Mouse (Mus musculus) ES-E14 (cell line): ENCODE measurements around the gene Dmpk. TPM values are rescaled to one million over a fixed set of nuclear protein-coding genes. Genes with fewer than 3 reads are reported as not detected.
A peak's percentile ranks its signal among the peaks of the same experiment; 100 is the strongest.

Source experiments
- DNase-seq: peaks from one replicate; pipeline ENCODE4 v3.0.0-alpha.2; 2013; ENCODE audit warnings: low read depth, low spot score
- H3K27ac ChIP-seq: 2 replicates; pipeline ENCODE4 v1.5.1; 2012; ENCODE audit warnings: low read depth, mild to moderate bottlenecking, low read length, moderate library complexity, mixed read lengths; ENCODE audit not compliant: poor library complexity, insufficient read depth, severe bottlenecking
- H3K36me3 ChIP-seq: 2 replicates; pipeline ENCODE4 v1.6.1; 2012; ENCODE audit warnings: mild to moderate bottlenecking, low read length, moderate library complexity, mixed read lengths; ENCODE audit not compliant: control insufficient read depth, poor library complexity, insufficient read depth, severe bottlenecking
- H3K4me1 ChIP-seq, 2 experiments: fragments of 150-350 bp in 1 of 2; sonication (generic) in 1 of 2; 2 replicates each; pipeline ENCODE4 v1.6.1; 2012; ENCODE audit warnings: low read length in 2 of 2, mild to moderate bottlenecking in 1 of 2, mixed read lengths in 1 of 2; ENCODE audit not compliant: control insufficient read depth in 2 of 2, insufficient read depth in 2 of 2, poor library complexity in 1 of 2
- H3K4me3 ChIP-seq, 2 experiments: fragments of 150-350 bp in 1 of 2; sonication (generic) in 1 of 2; 2 replicates each; pipeline ENCODE4 v1.5.1; 2012; ENCODE audit warnings: low read length in 2 of 2, low read depth in 1 of 2, mild to moderate bottlenecking in 1 of 2, mixed read lengths in 1 of 2; ENCODE audit not compliant: insufficient read depth in 1 of 2, poor library complexity in 1 of 2, severe bottlenecking in 1 of 2
- H3K9ac ChIP-seq: 2 replicates; pipeline ENCODE4 v1.6.1; 2012; ENCODE audit warnings: low read depth, mild to moderate bottlenecking, low read length, mixed read lengths; ENCODE audit not compliant: poor library complexity, insufficient read depth, severe bottlenecking
- H3K9me3 ChIP-seq: fragments of 150-350 bp; sonication (generic); 2 replicates; pipeline ENCODE4 v1.6.1; 2012; ENCODE audit warnings: low read depth, mild to moderate bottlenecking, low read length; ENCODE audit not compliant: control insufficient read depth, insufficient read depth
- CHD2 ChIP-seq: IDR thresholded peaks from 2 replicates; pipeline ENCODE4 v1.6.1; 2014; ENCODE audit warnings: mild to moderate bottlenecking, low read depth, low read length, inconsistent platforms
- HCFC1 ChIP-seq: IDR thresholded peaks from 2 replicates; pipeline ENCODE4 v1.6.1; 2012; ENCODE audit warnings: low read length, inconsistent platforms, borderline replicate concordance; ENCODE audit not compliant: insufficient read depth
- MAFK ChIP-seq: IDR thresholded peaks from 2 replicates; pipeline ENCODE4 v1.6.1; 2014; ENCODE audit warnings: mild to moderate bottlenecking, low read depth, low read length, inconsistent platforms; ENCODE audit not compliant: insufficient read depth
- ZC3H11A ChIP-seq: IDR thresholded peaks from 2 replicates; pipeline ENCODE4 v1.6.1; 2012; ENCODE audit warnings: low read depth, mild to moderate bottlenecking, inconsistent platforms, low read length, borderline replicate concordance
- ZNF384 ChIP-seq: IDR thresholded peaks from 2 replicates; pipeline ENCODE4 v1.6.1; 2012; ENCODE audit warnings: low read depth, low read length, inconsistent platforms
- in situ Hi-C, 2 experiments: fragments of 600-800 bp; cut with MboI; formaldehyde crosslinking; loops; one replicate each; pipeline ENCODE4 v1.15.1; 2025; ENCODE audit warnings: low sequenced_read_pairs in 2 of 2, inconsistent platforms in 1 of 2; ENCODE audit not compliant: unreplicated experiment in 2 of 2
- total RNA-seq: library from RNA; depleted of rRNA; stranded (reverse); fragments of 300-350 nt; gene quantifications from 2 replicates; pipeline ENCODE4 v1.2.3, GENCODE M21; 2012

Dmpk gene
- total RNA-seq, 1 experiment: 32.6 TPM

DNA sequence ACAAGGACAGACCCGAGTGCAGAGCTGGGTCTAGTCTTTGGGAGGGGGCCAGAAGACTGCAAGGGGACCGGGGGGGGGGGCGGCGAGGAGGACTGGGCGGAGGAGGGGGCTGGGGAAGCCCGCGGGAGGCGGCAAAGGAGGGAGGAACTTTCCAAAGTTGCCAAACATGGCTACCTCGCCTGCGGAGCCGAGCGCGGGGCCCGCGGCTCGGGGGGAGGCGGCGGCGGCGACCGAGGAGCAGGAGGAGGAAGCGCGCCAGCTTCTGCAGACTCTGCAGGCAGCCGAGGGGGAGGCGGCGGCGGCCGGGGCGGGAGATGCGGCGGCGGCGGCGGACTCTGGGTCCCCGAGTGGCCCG, 10.8 kb downstream of the Dmpk start, which contains the start of gene Six5:
Gene Six5, plus strand, starts transcription at position 124 of the 355 bp plus-strand sequence.
- no peak for DNase-seq
- Histone ChIP-seq H3K4me1 (peaks cover 2 to 14% of the 10 kb centered on the region in 2 experiments; a peak in 2 of 4 replicates), H3K36me3 (no peaks in the 10 kb centered on the region), H3K9me3 (no peaks in the 10 kb centered on the region), H3K27ac (peak within 1 kb of the TSS; percentile 27; the same call in 1 of the 2 replicates), H3K4me3 (peak within 1 kb of the TSS; percentile 72 to 74), H3K9ac (peak within 1 kb of the TSS; percentile 64)
- in situ Hi-C loops: no loop called here
- no peak for TF ChIP-seq CHD2
- no peak for TF ChIP-seq HCFC1
- no peak for TF ChIP-seq MAFK

DNA sequence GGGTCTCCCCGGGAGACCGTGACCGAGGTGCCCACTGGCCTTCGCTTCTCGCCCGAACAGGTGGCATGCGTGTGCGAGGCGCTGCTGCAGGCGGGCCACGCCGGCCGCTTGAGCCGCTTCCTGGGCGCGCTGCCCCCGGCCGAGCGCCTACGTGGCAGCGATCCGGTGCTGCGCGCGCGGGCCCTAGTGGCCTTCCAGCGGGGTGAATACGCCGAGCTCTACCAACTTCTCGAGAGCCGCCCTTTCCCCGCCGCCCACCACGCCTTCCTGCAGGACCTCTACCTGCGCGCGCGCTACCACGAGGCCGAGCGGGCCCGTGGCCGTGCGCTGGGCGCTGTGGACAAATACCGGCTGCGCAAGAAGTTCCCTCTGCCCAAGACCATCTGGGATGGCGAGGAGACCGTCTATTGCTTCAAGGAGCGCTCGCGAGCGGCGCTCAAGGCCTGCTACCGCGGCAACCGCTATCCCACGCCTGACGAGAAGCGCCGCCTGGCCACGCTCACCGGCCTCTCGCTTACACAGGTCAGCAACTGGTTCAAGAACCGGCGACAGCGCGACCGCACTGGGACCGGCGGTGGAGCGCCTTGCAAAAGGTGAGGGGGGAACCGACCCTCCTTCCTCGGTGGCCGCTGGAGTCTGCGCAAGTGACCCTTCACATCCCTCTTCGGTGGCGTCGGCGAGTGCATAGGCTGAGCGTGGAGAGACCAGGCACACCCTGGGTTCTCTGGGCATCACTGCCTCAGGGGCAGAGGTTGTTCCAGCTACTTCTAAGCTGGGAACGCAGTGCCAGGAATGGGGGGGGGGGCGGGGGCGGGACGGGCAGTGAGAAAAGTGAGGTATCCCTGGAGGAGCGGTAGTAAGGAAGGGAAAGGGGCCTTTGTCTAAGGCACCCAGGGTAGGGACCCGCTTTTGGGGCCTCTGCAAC, 11.4 kb downstream of the Dmpk start:
- in situ Hi-C loops: no loop called here
- H3K9ac ChIP-seq: peak overlapping the region; percentile 64
- H3K4me1 ChIP-seq: peaks cover 2 to 14% of the 10 kb centered on the region in 2 experiments; a peak in 2 of 4 replicates
- H3K36me3 ChIP-seq: no peaks in the 10 kb centered on the region
- DNase-seq: no peak
- no peak overlapping the region for H3K27ac ChIP-seq
- H3K9me3 ChIP-seq: no peaks in the 10 kb centered on the region
- TF ChIP-seq ZC3H11A (no peak), MAFK (no peak), CHD2 (no peak), ZNF384 (no peak), HCFC1 (no peak)
- peak overlapping the region; percentile 72 to 74 for H3K4me3 ChIP-seq

DNA sequence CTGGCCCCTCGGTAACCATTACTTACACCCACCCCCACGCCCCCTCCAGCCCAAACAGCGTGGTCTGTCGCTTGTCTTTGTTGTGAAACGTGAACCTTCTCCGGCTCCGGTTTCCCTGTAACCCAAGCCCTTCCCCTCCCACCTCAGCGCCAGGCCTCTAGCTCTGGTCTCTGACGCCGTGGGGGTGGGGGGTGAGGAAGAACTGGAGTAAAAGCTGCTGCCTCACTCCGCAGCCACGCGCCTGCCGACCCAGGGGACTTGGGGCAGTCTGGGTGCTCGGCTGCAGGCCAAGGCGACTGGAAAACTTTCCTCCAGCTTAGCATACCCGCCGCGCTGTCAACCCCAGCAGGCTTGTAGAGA, 12.1 kb downstream of the Dmpk start:
- H3K36me3 ChIP-seq: no peaks in the 10 kb centered on the region
- peak overlapping the region; percentile 72 to 74 for H3K4me3 ChIP-seq
- DNase-seq: peak; percentile 47
- peaks cover 2 to 14% of the 10 kb centered on the region in 2 experiments; a peak in 2 of 4 replicates for H3K4me1 ChIP-seq
- TF ChIP-seq CHD2: no peak
- TF ChIP-seq ZNF384: no peak
- TF ChIP-seq ZC3H11A: no peak
- TF ChIP-seq MAFK: no peak
- TF ChIP-seq HCFC1: no peak
- H3K9me3 ChIP-seq: no peaks in the 10 kb centered on the region
- peak overlapping the region; percentile 21; the same call in 1 of the 2 replicates for H3K9ac ChIP-seq
- in situ Hi-C loops: no loop called here
- no peak overlapping the region for H3K27ac ChIP-seq

DNA sequence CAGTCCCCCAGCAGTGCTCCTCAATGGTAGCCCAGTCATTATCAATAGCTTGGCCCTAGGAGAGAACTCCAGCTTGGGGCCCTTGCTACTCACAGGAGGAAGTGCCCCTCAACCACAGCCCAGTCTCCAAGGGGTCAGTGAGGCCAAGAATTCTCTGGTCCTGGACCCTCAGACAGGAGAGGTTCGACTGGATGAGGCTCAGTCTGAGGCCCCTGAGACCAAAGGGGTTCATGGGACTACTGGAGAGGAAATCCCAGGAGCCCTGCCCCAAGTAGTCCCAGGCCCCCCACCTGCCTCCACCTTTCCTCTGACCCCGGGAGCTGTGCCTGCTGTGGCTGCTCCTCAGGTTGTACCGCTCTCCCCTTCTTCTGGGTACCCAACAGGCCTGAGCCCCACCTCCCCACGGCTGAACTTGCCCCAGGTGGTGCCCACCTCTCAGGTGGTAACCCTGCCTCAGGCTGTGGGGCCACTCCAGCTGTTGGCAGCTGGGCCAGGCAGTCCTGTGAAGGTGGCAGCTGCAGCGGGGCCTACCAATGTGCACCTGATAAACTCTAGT, 12.8 kb downstream of the Dmpk start:
- Histone ChIP-seq H3K4me1 (peaks cover 2 to 14% of the 10 kb centered on the region in 2 experiments; a peak in 2 of 4 replicates), H3K9me3 (no peaks in the 10 kb centered on the region), H3K36me3 (no peaks in the 10 kb centered on the region), H3K4me3 (peak overlapping the region; percentile 72 to 74; a peak in 1 of 4 replicates), H3K9ac (no peak overlapping the region), H3K27ac (no peak overlapping the region)
- no peak for TF ChIP-seq ZC3H11A
- TF ChIP-seq CHD2: no peak
- TF ChIP-seq ZNF384: no peak
- TF ChIP-seq HCFC1: no peak
- no peak for TF ChIP-seq MAFK
- DNase-seq: no peak
- in situ Hi-C loops: no loop called here
